Mouse (Mus musculus) thymus, adult 2 months (tissue): Measurements from ENCODE around the gene Pxn. TPM values are rescaled to one million over a fixed set of nuclear protein-coding genes. Genes with fewer than 3 reads are reported as not detected.
"Not testable (repeated sequence)": the region's sequence is repeated elsewhere in the genome, so short reads cannot be mapped to it uniquely, and the experiment has no call there.

Source experiments
- DNase-seq: peaks from one replicate; pipeline ENCODE4 v3.0.0; 2021
- H3K27ac ChIP-seq: fragments of 200-500 bp; 2 replicates; pipeline ENCODE4 v1.5.1; 2012; ENCODE audit warnings: low read length, control low read depth; ENCODE audit not compliant: control insufficient read depth, insufficient read depth
- H3K27me3 ChIP-seq: fragments of 200-500 bp; 2 replicates; pipeline ENCODE4 v1.6.1; 2012; ENCODE audit warnings: mild to moderate bottlenecking, low read length, moderate library complexity, mixed read lengths; ENCODE audit not compliant: control insufficient read depth, insufficient read depth
- H3K36me3 ChIP-seq: fragments of 200-500 bp; 2 replicates; pipeline ENCODE4 v1.6.1; 2012; ENCODE audit warnings: mild to moderate bottlenecking, low read length, moderate library complexity; ENCODE audit not compliant: control insufficient read depth, insufficient read depth
- H3K4me1 ChIP-seq: fragments of 200-500 bp; replicated peaks from 2 replicates; pipeline ENCODE4 v1.6.1; 2012; ENCODE audit warnings: low read length; ENCODE audit not compliant: control insufficient read depth, insufficient read depth
- H3K4me3 ChIP-seq: fragments of 200-500 bp; 2 replicates; pipeline ENCODE4 v1.5.1; 2012; ENCODE audit warnings: mild to moderate bottlenecking, low read length, control low read depth, moderate library complexity; ENCODE audit not compliant: control insufficient read depth, insufficient read depth
- CTCF ChIP-seq: fragments of 200-500 bp; IDR thresholded peaks from 2 replicates; pipeline ENCODE4 v1.5.1; 2012; ENCODE audit warnings: mild to moderate bottlenecking, control low read depth, low read length, moderate library complexity, borderline replicate concordance; ENCODE audit not compliant: control insufficient read depth, poor library complexity, insufficient read depth; ENCODE audit errors: extremely low read depth
- POLR2A ChIP-seq: fragments of 200-500 bp; IDR thresholded peaks from 2 replicates; pipeline ENCODE4 v1.6.1; 2012; ENCODE audit warnings: mild to moderate bottlenecking, low read length, control low read depth, moderate library complexity; ENCODE audit not compliant: control insufficient read depth, poor library complexity, insufficient read depth; ENCODE audit errors: extremely low read depth
- WGBS: fragments of 180-500 bp; shearing (Covaris S2); methylation state at CpG from one replicate; pipeline ENCODE4 v1.1.7; 2018; 5-methylcytosine and 5-hydroxymethylcytosine counted together
- polyA plus RNA-seq: library from polyadenylated mRNA; depleted of rRNA; stranded (reverse); fragments of >200 nt; gene quantifications from 2 replicates; pipeline ENCODE4 v1.2.3, GENCODE M21; 2012

Gene Pxn
- polyA plus RNA-seq, 1 experiment, result 161 TPM

- no peak overlapping the region for H3K27ac ChIP-seq
- 83% methylated on average over 12 of the region's 12 CpGs for WGBS
- H3K36me3 ChIP-seq, result no peaks in the 10 kb centered on the region
- H3K4me1 ChIP-seq, result no peaks in the 10 kb centered on the region
- TF ChIP-seq POLR2A, result no peak
- TF ChIP-seq CTCF, result no peak
- DNase-seq, result no peak
- no peaks in the 10 kb centered on the region for H3K27me3 ChIP-seq
- H3K4me3 ChIP-seq, result no peak overlapping the region
Measured at GRCm38 (mm10) chr5:115500383-115500935, 6.0 kb upstream of the Pxn start.

GRCm38 (mm10) chr5:115503035-115503434 is 3.4 kb upstream of the Pxn start:
- no peaks in the 10 kb centered on the region for H3K36me3 ChIP-seq
- H3K27me3 ChIP-seq, result no peaks in the 10 kb centered on the region
- no peak overlapping the region for H3K4me3 ChIP-seq
- peaks cover 10% of the 10 kb centered on the region for H3K4me1 ChIP-seq
- no peak for DNase-seq
- no peak overlapping the region for H3K27ac ChIP-seq
- no peak for TF ChIP-seq CTCF
- TF ChIP-seq POLR2A, result no peak
- WGBS, result 82% methylated on average over 12 of the region's 12 CpGs

DNA sequence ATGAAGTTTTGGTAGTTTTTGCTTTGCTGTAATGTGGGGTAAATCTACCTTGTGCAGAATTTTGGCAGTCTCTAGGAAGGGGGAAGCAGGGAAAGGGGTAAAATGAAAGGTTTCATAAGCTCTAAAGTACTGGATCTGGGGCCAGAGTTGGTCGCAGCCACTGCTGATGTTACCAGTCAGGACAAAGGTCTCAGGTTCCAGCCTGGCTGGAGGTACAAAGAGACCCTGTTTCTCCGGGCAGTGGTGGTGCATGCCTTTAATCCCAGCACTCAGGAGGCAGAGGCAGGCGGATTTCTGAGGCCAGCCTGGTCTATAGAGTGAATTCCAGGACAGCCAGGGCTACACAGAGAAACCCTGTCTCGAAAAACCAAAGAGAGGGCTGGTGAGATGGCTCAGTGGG is 859 bp upstream of the Pxn start:
- 86% methylated on average over 4 of the region's 4 CpGs for WGBS
- peaks cover 34% of the 10 kb centered on the region for H3K4me1 ChIP-seq
- H3K36me3 ChIP-seq, H3K27ac ChIP-seq, H3K27me3 ChIP-seq, H3K4me3 ChIP-seq, DNase-seq: not testable (repeated sequence)

- H3K27me3 ChIP-seq, result no peaks in the 10 kb centered on the region
- DNase-seq, result no peak
- H3K27ac ChIP-seq, result no peak overlapping the region
- no peak for TF ChIP-seq CTCF
- TF ChIP-seq POLR2A, result no peak
- 4% methylated on average over 12 of the region's 12 CpGs for WGBS
- H3K36me3 ChIP-seq, result no peaks in the 10 kb centered on the region
- peaks cover 36% of the 10 kb centered on the region for H3K4me1 ChIP-seq
- H3K4me3 ChIP-seq, result peak overlapping the region; percentile 79
Measured at GRCm38 (mm10) chr5:115507267-115507980, 948 bp downstream of the Pxn start.

DNA sequence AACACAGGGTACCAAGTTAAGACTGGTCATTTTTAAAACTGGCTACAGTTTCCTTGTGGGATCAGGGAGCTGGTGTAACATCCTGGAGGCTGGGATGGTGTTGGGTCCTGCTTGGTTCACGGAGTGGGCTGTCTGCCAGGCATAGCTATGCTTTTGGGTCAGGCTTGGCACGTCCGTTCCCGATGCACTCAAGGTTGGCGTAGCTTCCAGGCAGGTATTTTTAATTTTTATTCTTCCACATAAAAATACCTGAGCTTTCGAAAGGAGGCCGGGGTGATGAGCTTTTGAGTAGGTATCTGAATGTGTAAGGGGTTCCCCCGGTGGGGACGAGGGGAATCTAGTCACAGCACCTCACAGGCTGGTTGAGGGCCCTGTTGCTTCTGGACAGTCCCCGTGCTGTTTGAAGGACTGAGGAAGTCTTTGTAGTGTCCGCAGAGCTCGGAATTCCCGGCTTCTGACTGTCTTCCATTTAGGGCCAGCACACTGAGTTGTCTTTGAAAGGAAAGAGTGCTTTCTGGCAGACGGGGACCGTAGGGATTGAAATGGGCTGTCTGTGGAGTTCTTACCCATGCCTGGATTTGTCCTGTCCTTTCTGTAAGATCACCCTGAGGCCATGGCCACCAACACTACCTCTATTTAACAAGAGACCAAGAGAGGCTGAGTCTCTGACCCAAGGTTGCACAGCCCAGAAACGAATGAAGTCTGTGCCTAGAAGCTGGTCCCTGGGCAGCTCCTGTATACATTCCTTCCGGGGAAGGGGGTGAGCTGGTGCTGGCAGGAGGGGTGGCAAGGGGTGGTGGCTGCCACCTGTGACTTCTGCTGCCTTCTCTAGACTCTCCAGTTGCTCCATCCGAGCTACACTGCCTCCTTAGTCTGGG is 1.7 kb downstream of the Pxn start:
- WGBS, result 32% methylated on average over 18 of the region's 18 CpGs
- peak overlapping the region; percentile 79 for H3K4me3 ChIP-seq
- DNase-seq, result no peak

GRCm38 (mm10) chr5:115508859-115509147 is 2.3 kb downstream of the Pxn start:
- Histone ChIP-seq H3K4me3 (peak overlapping the region; percentile 79), H3K27ac (no peak overlapping the region), H3K27me3 (no peaks in the 10 kb centered on the region), H3K36me3 (no peaks in the 10 kb centered on the region), H3K4me1 (peaks cover 40% of the 10 kb centered on the region)
- TF ChIP-seq CTCF (no peak), POLR2A (no peak)
- DNase-seq, result no peak
- 42% methylated on average over 10 of the region's 10 CpGs for WGBS

More for the DNA sequence above, 1.7 kb downstream of the Pxn start:
- Histone ChIP-seq H3K36me3 (no peaks in the 10 kb centered on the region), H3K27me3 (no peaks in the 10 kb centered on the region), H3K27ac (peak overlapping the region; percentile 6; the same call in 1 of the 2 replicates), H3K4me1 (peaks cover 36% of the 10 kb centered on the region)
- TF ChIP-seq CTCF, result no peak
- no peak for TF ChIP-seq POLR2A
